Mouse (Mus musculus): ENCODE results near the gene Nadk.

- TF ChIP-seq CTCF (IDR thresholded peaks at IDR 0.05; ENCODE audit: low read depth): no peak
- TF ChIP-seq EP300 (IDR thresholded peaks at IDR 0.05; ENCODE audit: low read depth): no peak
Observed at GRCm38 (mm10) chr4:155606825-155607224, 44.6 kb downstream of the Nadk start.
